Mouse (Mus musculus) CD4-positive, CD25-positive, alpha-beta regulatory T cell, adult 4 months (primary cell): ENCODE results near the gene Dcaf12. TPM values are rescaled to one million over a fixed set of nuclear protein-coding genes. Genes with fewer than 3 reads are reported as not detected.

Experiments
- polyA plus RNA-seq, 2 experiments: library from polyadenylated mRNA; unstranded; fragments of 100-300 nt; shearing (Covaris generic); gene quantifications; one replicate each; pipeline ENCODE4 v1.2.1; 2017

Dcaf12 gene
- polyA plus RNA-seq, 2 experiments from 2014 or later, result 27.5 to 30.8 TPM

Other genes starting within 250 kb of the Dcaf12 start
- 10 to 100 TPM in 1 of 2 experiments, 1 to 10 TPM in 1; 8.3 to 13.9 TPM for gene Aqp3, start 216.7 kb downstream of the Dcaf12 start, polyA plus RNA-seq
- 10 to 100 TPM; 14.6 to 29.2 TPM for gene Nol6, start 190.4 kb downstream of the Dcaf12 start, polyA plus RNA-seq
- 10 to 100 TPM; 29.8 to 33.1 TPM for gene Ube2r2, start 179.1 kb downstream of the Dcaf12 start, polyA plus RNA-seq
- gene Ubap2, start 39.7 kb downstream of the Dcaf12 start, polyA plus RNA-seq, result 10 to 100 TPM; 16.0 to 19.6 TPM
- 10 to 100 TPM; 36.3 to 40.4 TPM for gene Ubap1, start 34.1 kb upstream of the Dcaf12 start, polyA plus RNA-seq
- gene Kif24, start 150.0 kb upstream of the Dcaf12 start, polyA plus RNA-seq, result 1 to 10 TPM; 1.6 to 1.7 TPM
- 10 to 100 TPM; 16.7 to 21.5 TPM for gene Nudt2, start 150.3 kb upstream of the Dcaf12 start, polyA plus RNA-seq
- not detected for gene AI464131, start 188.2 kb upstream of the Dcaf12 start, polyA plus RNA-seq
- gene 1110017D15Rik, start 202.4 kb upstream of the Dcaf12 start, polyA plus RNA-seq, result not detected